Mouse (Mus musculus): ENCODE measurements at regions not wholly inside any gene's neighbourhood (a gene's known extent, or its start where the extent isn't known, plus 50 kb on each side); places are given as distances from the start of the nearest gene placed in this dataset.

DNA sequence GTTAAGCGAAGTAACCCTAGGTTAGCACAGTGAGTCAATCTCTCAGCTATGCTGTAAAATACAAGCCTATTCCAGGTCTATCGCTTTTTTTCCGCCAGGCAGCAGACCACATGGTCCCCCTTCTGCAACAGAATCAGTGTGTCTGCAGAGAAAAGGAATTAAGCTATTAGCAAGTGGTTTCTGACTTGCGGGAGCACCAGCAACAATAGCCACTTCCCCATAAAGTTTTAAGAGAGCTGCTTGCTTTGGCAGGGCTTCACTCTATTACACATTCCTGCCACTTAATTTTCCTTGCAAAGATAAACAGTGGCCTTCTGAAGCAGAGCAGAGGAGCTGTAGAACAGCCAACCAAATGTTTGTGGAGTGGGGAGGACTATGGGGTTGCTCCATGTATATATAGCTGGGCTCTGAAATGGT is 59.8 kb upstream of the Osmr start:
- DNase-seq (ENCODE audit: extremely low spot score in 1 of 2, low spot score in 1 of 2), result no peak

DNA sequence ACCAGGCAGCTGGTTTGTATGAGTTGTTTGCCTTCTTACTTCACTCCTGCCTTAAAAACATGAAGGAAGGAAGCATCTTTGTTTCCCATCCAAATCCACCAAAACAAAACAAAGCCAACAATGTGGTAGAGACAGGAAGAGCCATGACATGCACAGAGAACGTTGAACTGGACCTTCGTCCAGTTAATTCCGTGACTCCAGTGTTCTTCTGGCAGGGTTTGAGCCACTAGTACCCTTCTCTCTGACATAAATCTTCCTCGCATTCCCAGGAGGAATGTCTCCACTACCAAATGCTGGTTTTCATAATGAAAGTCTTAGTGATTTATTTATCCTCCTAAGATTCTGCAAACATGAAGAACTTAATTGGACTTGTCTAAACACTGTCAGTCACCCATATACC is 66.7 kb upstream of the Osmr start:
- DNase-seq (ENCODE audit: extremely low spot score in 1 of 2, low spot score in 1 of 2), result no peak

DNA sequence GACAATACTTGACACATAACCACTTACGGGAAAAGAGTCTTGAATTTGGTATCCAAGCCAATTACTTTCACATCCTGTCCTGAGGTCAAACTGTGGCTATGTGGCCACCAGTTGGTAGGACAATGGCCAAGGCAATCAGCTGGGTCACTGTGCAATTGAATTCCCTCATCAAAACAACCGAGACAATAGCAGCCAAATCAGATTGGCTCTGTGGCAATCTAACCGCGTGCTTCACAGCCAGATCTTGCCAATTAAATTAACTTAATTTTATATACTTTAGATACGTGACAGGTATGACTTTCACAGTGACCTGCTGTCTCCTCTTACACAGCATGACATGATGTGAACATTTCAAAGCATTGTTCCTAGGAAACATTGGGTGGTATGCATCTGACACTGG is 74.5 kb upstream of the Osmr start:
- DNase-seq (ENCODE audit: extremely low spot score in 1 of 2, low spot score in 1 of 2), result no peak

DNA sequence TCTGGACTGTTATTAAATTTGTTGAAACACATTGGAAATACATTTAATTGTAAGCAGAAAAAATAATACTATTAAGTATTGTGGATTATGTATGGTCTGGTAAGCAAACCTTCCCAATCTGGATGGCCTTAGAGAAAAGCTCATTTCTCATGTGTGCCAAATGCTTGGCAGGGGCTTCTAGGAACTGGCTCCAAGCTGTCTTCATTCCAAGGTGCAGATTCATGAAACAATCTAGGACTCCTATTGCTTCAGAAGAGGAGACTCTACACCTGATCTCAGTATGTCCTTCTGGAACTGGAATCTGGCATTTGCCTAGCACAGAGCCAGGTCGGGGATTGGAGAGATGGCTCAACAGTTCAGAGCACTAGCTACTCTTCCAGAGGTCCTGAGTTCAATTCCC is 74.9 kb upstream of the Osmr start:
- DNase-seq (ENCODE audit: extremely low spot score in 1 of 2, low spot score in 1 of 2), result no peak

DNA sequence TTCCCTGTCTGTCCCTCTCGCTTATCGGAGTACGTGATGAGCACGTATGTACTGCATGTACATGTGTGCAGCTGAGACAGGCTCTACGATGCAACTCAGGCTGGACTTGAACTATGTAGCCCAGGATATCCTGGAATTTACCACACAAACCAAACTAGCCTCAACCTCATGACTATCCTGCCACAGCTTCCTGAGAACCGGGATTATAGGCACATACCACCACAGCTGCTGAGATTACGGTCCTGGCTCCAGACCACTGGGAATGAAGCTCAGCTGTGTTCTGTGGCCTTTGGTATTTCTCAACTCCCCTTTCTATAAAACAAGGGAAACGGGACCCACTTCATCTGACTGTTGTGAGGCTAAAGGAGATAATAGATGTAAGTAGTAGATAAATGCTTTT is 75.7 kb upstream of the Osmr start:
- DNase-seq (ENCODE audit: extremely low spot score in 1 of 2, low spot score in 1 of 2), result no peak

DNA sequence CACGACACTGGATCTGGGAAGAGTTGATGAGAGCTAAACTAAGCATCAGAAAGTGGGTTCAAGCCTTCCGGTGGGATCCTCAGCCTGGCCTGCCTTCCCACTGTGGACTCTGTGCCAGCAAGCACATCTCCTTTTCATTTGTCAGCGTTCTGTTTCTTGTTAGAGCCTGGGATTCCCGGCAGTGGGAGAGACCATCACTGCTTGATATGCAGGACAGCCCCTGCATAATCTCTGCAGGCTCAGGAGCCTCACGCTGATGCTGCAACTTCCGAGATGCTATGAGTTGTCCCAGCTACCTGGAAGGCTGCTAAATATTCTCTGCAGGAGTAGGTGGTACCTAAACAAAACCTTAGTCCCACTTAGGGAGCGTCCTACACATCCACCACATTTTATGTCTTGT is 78.8 kb upstream of the Osmr start:
- DNase-seq (ENCODE audit: extremely low spot score in 1 of 2, low spot score in 1 of 2), result peak in 1 of 2 experiments; percentile 6

DNA sequence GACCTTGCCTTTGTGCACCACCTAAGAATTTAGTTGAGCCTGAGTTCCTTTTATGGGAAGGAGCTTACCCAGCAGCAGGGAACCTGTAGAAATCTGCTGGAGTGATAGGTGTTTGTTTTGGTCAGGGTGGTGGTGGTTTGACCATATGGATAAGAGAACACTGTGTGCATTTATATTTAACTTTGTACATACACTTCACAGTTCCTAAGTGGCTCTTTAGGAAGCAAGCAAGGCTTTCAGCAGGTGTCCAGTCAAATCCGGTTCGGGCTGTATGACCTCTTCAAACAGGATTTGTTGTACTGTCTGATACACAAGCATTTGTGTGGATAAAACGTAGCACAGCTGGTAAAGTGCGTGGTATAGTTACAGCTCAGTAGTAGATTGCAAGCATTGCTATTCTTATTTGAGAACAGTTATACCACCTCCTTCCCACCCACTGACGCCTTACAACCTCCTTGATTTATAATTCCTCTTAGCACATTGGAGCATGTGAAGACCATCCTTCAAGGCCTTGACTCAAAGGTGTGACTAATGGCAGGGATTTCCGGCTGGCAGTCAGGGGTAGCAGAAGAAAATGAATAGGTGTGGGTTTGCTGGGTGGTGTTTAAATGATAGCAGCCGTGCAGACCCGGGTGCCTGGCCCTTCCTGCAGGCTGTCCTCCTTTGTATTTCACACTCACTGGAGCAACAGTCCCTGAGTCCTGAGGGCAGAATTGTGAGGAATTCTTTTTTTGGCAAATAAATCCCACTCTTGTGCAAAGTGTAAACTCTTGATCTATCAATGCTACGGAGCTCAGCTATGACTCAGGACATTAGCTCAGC is 79.4 kb upstream of the Osmr start:
- peak; percentile 27 to 46 for DNase-seq (ENCODE audit: extremely low spot score in 1 of 2, low spot score in 1 of 2)

DNA sequence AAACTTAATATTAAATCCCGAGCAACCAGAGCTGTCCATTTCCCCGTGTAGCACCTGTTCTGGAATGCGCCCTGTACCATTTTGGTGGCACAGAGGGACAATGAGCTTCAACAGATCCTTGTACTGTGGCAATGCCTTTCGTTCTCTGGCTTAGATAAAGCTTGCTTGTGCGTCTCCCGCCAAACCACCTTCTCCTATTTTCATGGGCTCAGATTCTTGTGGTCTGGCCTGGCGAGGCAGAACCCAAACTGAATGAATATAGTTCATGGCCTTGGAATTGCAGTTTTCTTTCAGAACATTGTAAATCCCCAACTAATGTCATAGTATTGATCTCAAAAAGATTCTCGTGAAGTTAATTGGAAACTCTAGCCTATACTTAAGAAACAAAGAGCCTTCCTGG is 85.1 kb upstream of the Osmr start:
- no peak for DNase-seq (ENCODE audit: extremely low spot score in 1 of 2, low spot score in 1 of 2)

DNA sequence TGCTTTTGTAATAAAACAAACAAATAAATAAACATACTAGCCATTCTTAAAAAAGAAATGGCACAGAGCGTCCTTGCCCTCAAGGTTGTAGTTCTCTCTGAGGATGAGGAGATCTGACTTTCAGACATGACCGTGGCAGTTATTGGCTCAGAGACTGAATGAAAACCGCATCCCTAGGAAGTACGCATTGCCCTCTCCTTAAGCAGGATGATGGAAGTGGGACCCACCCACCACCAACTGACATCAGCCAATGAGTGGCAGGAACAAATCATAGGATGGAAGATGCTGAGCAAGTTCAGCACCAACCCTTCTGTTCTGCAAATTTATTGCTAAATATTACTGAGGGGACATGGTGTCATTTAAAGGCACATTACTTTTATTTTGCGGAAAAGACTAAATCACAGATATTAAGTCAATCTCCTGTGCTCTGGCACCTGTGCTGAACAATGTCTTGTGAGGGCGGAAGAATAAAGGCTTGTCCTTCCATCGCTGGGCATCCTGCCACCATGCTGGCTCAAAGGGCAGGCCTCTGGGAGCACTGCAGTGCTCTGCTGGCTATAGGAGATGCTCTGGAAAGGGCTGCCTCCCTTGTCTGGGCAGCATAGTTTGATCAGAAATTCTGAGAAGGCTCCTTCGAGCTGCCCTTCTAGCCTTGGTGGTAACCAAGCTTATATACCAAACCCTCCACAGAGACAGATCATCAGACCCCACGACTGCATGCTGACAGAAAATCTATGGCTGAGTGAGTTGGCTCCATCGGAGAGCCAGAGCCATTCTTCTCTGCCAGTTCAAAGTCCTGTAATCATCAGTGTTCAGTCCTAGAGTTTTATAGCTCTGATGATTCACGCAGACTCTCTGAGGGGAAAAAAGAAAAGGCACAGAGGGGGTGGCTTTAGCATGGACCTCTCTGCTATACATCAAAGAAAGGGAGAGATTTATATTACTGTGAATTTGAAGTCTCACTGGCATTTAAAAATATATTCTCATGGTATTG is 86.3 kb upstream of the Osmr start:
- no peak for DNase-seq (ENCODE audit: extremely low spot score in 1 of 2, low spot score in 1 of 2)

DNA sequence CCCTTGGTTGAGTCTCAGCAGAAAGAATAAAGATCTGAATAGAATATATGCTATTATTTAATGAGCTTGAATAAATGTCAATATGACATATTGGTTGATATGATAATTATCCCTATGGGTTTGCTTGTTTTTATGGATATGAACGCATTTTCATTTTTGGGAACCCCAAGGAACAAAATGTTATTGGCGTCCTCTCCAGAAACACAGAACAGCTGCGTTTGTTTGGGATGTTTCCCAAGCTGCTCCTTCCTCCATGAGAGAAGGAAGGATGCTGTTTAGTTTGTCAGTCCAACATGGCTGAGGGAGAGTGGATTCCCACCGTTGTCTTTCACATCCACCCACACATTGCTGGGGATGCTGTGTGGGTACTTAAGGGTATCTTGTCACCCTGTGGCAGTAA is 89.9 kb upstream of the Osmr start:
- no peak for DNase-seq (ENCODE audit: extremely low spot score in 1 of 2, low spot score in 1 of 2)

DNA sequence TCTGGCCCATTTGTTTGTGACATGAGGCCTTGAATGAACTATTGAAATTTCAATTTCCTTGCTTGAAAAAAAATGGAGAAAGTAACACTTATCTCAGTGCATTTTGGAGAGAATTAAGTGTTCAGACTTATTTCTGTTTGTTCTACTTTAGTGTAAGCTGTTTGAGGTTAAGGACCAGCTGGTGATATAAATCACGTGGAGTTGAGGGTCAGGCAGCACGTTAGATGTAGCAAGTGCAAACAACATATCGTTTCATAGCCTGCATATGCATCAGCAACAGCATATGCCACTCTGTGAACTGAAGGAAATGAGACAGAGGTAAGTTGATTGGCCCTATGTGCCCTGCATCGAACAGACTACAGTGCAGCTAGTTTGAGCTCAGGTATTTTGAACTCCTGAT is 90.7 kb upstream of the Osmr start:
- DNase-seq (ENCODE audit: extremely low spot score in 1 of 2, low spot score in 1 of 2), result no peak

DNA sequence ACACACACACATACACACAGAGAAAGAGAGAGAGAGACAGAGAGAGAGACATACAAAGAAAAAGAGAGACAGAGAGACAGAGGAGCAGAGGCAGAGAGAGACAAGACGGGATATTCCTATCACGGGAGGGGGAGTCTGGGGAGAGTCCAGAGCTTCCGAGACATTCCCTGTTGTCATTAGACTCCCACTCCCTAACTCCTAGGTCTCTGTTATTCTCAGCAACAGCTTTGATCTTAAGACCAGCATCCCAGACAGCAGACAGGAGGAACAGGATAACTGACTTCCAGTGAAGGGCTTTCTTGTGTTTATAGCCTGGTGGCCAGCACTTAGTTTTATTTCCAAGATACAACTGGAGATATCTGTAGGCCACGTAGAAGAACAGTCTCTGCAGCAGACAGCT is 99.6 kb upstream of the Osmr start:
- no peak for DNase-seq (ENCODE audit: extremely low spot score in 1 of 2, low spot score in 1 of 2)

DNA sequence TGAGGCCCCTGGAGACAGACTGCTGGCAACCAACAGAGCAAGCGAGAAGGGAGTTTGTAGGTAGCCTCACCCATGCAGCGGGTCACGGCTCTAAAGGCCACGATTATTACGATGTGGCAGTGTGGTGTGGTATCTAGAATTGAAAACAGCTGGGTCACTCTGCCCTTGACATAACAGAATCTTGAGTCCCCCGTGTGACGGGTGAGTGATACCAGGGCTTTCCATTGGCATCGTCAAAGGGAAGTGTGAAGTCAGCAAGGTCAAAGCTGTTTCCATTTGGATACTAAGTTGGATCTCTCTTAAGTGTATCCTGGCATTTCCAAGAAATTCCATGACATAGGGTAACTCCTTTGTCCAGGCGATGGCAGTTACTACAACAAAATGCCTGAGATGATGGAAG is 106.7 kb upstream of the Osmr start:
- no peak for DNase-seq (ENCODE audit: extremely low spot score in 1 of 2, low spot score in 1 of 2)

DNA sequence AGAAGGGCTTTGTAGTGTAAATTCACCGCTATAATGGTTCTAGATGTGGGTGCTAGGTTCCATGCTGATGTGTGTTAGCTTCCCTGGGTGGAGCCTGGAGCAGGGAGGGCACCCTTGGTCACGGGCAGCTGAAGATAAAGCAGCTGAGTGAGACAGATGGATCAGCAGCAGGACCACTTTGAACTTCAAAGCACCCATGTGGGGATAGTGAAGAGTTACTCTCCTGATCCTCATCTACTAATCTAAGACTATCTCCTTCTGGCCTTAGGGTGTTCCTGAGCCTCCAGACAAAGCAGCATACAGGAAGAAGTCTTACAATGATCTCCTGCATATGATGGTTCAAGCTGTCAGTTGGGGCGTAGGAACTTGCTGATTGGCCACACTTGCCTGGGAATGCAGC is 107.1 kb upstream of the Lifr start:
- DNase-seq (ENCODE audit: extremely low spot score in 1 of 2, low spot score in 1 of 2), result no peak

DNA sequence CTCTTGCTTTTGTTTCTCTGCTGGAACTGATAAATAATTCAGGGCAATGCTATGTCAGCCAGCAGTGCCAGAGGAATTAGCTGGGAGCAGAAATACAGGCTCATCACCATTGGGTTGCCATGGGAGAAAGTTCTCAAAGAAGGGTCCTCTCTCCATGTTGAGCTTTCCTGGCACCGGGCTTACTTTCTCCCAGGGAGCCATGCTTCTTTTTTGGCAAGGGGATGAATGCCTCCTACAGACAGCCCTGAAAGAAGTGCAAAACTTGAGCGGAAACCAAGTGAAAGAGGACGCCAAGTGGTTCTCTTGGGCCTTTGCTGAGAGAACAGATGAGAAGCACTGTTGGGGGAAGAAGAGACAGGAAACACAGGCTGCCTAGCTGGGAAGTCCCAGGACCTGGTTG is 102.2 kb upstream of the Lifr start:
- peak; percentile 77 to 85 for DNase-seq (ENCODE audit: extremely low spot score in 1 of 2, low spot score in 1 of 2)

DNA sequence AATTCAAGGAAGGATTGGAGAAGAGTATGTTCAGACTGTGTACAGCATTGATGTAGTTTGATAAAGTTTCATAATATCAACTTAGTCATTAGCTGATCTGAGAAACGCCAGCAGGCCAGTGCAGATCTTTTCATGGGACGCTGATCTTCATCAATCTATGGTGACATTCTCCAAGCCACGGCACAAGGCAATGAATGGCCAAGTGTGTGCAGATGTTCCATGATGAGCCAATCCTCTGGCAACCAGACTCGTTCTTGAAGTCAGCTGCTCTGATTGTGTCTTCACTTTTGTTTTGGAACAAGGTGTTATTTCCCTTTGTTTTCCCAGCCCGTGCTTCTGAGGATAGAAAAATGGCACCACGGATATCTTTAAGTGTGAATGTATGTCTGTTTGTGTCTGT is 101.3 kb upstream of the Lifr start:
- no peak for DNase-seq (ENCODE audit: extremely low spot score in 1 of 2, low spot score in 1 of 2)

DNA sequence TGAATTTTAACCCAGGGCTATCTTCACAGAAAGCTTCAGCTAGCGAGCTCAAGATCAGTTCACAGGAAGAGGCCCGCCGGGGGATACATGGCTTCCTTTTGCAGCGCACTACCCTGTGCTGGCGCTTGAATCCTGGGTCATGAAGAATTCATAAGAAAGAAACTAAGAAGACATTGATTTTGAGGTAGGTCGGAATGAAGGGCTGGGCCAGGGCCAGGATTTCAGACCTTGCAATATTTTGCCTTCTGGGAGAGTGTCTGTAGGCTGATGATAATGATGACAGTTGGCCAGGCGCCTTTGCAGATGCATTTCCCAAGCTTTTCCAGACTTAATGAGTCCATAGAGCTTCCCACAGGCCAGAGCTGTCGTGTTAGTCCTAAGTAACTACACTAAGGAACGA is 97.2 kb upstream of the Lifr start:
- no peak for DNase-seq (ENCODE audit: extremely low spot score in 1 of 2, low spot score in 1 of 2)

DNA sequence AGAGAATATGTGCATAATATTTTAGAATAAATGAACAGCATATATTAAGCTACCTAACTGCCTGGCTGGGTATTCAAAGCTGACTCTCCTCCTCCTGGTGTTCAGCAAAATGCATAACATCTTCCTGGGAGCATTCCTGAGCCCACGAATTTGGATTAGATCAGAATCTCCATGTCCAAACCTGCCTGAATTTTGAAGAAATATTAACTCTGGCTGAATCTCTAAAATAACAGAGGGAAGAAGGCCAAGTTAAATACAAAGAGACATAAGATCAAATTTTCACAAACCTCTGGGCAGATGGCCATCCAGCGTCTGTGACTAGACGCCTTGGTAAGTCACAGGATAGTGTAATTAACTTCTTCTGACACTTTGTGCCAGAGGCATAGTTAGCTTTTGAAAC is 95.2 kb upstream of the Lifr start:
- no peak for DNase-seq (ENCODE audit: extremely low spot score in 1 of 2, low spot score in 1 of 2)

DNA sequence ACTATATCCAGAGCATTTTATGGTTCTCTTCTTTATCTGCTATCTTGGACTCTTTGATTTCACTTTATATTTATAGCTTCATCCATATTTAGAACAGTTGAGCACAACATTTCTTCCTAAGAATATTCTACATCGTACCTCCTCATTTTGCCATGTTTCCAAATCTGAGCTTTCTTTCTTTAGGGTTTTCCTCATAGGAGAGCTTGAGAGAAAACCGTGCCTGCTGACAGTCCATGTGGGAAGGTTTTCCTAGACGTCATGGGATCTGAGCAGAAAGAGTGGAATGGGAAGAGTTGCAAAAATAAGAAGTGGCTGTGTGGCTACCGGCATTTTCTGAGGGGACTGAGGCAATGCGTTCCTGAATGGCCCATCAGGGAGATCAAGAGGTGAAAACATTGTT is 92.5 kb upstream of the Lifr start:
- no peak for DNase-seq (ENCODE audit: extremely low spot score in 1 of 2, low spot score in 1 of 2)

DNA sequence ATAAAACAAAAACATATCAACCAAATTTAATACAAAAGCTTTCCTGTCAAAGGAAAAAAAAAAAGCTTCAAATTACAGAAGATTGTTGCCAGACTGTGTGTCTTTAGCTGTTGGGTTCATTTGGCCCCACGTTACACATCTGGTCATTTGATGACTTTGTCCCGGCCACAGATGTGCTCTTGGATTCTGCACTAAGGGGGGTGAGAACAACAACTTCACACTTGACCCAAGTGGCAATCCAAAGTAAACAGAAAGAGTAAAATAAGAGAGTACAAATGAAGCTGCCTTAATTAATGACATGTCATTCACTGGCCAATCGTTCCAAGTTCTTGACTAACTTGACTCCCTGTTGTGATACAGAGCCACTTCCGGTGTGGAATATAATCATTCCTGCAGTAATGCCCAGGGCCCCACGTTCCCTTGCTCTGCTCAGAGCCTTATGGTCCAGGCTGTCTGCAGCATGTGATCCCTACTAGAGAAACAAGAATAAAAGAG is 91.8 kb upstream of the Lifr start:
- no peak for DNase-seq (ENCODE audit: extremely low spot score in 1 of 2, low spot score in 1 of 2)

DNA sequence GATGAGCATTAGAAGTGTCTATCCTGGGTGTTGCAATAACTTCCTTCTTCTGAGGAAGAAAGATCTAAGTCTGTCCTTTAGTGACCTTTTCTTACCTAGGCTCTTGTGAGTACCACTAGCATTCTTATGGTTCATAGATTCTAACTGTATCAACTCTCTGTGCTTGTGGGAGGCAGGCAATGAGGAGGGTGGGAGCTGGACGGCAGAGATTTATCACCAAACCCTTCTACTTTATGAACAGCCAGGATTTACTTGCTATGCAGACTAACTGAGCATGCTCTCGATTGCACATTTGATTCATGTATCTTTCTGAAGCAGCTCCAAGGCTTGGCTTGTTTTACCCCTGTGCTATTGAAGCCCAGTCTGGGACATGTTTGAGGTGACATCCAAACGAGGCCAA is 90.7 kb upstream of the Lifr start:
- DNase-seq (ENCODE audit: extremely low spot score in 1 of 2, low spot score in 1 of 2), result no peak

DNA sequence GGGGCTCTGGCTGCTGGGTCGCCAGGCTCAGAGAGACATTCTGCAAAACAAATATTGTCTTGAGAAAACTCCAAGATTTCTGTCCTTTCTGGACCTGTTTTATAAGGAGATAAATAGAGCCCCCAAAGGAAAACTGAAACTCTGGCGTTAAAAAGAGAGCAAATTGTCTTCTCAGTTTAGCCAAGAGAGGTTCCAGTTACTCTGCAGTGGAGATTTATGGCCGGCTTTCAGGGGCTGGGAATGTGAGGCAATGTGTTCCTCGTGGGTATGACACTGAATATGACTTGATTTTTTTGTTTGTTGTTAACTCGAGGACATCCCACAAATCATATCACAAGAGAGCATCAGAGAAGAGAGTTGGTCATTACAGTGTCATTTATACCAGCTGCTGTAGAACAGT is 88.2 kb upstream of the Lifr start:
- no peak for DNase-seq (ENCODE audit: extremely low spot score in 1 of 2, low spot score in 1 of 2)

Data from frontal cortex, adult 2 months (tissue).